Mouse (Mus musculus) B cell, adult 67 days (primary cell): ENCODE data around the gene Btnl2. TPM values are rescaled to one million over a fixed set of nuclear protein-coding genes. Genes with fewer than 3 reads are reported as not detected.

Experiments
- total RNA-seq, 2 experiments: library from RNA; stranded (reverse); gene quantifications; 4 replicates each; pipeline ENCODE4 v1.2.4; 2023

The Btnl2 gene
- total RNA-seq = 10 to 100 TPM in 1 of 2 experiments, 1 to 10 TPM in 1; 9.3 to 12.5 TPM

GRCm38 (mm10) chr17:34354539-34354938 lies at the start of gene Btnl2:
Gene Btnl2 (plus strand): TSS chr17:34354822.

DNA sequence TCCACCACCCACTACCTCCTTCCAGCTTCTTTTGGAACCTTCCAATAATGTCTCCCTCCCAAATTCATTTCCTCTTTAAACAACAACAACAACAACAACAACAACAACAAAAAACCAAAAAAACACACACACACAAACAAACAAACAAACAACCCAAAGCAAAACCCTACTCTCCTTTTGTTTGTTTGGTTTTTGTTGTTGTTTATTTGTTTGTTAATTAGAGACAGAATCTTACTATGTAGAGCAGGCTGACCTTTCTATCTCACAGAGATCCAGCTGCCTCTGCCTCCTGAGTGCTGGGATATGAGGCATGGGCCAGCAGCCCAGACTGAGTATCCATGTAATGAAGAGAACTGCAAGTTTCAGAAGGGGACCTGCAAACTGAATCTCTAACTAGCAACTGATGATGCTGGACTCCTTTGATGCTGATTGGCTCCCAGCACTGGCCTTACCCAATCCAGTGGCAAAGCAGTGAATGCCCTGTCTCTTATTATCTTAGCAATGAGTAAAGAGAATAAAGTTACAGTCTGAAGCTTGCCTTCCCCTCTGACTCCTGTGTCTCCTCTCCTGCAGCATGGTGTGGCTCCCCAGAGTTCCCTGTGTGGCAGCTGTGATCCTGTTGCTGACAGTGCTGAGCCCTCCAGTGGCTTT lies 49.1 kb upstream of the Btnl2 start, which contains the start of gene H2-Eb1:
TSS of gene H2-Eb1 (plus strand) at position 488 of the 651 bp plus-strand sequence.

GRCm38 (mm10) chr17:34325436-34325835 lies 29.2 kb upstream of the Btnl2 start, which contains the start of gene H2-Eb2:
Gene H2-Eb2 (plus strand): TSS chr17:34325665.

GRCm38 (mm10) chr17:34376847-34377246 lies 22.2 kb downstream of the Btnl2 start, which contains the start of gene Btnl1:
Gene Btnl1 (plus strand): TSS chr17:34377132.

DNA sequence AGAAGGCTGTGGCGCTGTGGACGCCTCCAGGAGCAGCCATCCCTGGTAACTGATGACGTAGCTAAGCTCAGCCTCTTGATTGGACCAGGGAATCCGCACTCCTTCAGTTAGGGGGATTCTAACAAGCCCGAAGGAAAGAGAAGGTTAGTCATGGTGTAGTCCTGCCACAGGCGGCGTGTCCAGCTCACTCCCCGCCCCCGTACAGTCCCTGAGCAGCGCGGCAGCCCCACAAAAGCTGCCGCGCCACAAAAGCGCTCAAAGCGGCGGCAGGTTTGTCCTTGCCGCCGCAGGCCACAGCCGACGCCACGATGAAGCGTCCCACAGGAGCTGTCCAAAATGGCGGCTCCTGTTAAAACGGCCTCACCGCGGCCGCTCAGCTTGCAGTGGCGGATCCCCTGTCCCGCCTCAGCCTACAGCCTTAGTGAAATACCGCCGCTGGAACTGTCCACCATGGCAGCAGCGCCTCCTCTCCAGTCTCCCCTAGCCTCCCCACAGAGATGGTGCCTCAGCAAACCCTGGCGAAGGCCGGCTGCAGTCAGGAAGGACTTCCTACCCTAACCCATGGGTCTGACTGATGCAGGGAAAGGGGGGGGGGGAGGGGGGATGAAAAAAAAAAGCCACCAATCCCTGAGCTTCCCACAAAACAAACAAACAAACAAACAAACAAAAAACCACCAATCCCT lies 44.2 kb downstream of the Btnl2 start, which contains the start of gene BC051142:
TSS of gene BC051142 (plus strand) at position 110 of the 683 bp plus-strand sequence.

Other genes starting within 250 kb of the Btnl2 start
- gene H2-DMa, start 235.3 kb upstream of the Btnl2 start, total RNA-seq = 100 to 1,000 TPM; 579 to 585 TPM
- gene Brd2, start 232.2 kb upstream of the Btnl2 start, total RNA-seq = 100 to 1,000 TPM; 526 to 537 TPM
- 1,000 to 10,000 TPM; 1,421 to 1,463 TPM for gene H2-DMb2, start 211.5 kb upstream of the Btnl2 start, total RNA-seq
- gene H2-DMb1, start 201.8 kb upstream of the Btnl2 start, total RNA-seq = 100 to 1,000 TPM; 605 to 615 TPM
- 100 to 1,000 TPM; 143 to 169 TPM for gene Tap1, start 167.3 kb upstream of the Btnl2 start, total RNA-seq
- 100 to 1,000 TPM in 1 of 2 experiments, 10 to 100 TPM in 1; 96.9 to 120 TPM for gene Psmb9, start 167.1 kb upstream of the Btnl2 start, total RNA-seq
- gene Psmb8, start 157.1 kb upstream of the Btnl2 start, total RNA-seq = 100 to 1,000 TPM; 240 to 265 TPM
- 100 to 1,000 TPM; 125 to 140 TPM for gene Tap2, start 151.3 kb upstream of the Btnl2 start, total RNA-seq
- 1,000 to 10,000 TPM; 1,014 to 1,076 TPM for gene H2-Ob, start 115.9 kb upstream of the Btnl2 start, total RNA-seq
- 1,000 to 10,000 TPM; 6,321 to 6,441 TPM for gene H2-Ab1, start 97.1 kb upstream of the Btnl2 start, total RNA-seq
- gene H2-Aa, start 67.0 kb upstream of the Btnl2 start, total RNA-seq = 1,000 to 10,000 TPM; 4,632 to 4,642 TPM
- gene H2-Eb1, start 49.0 kb upstream of the Btnl2 start, total RNA-seq = 1,000 to 10,000 TPM; 3,437 to 3,484 TPM
- 10 to 100 TPM; 33.6 to 48.0 TPM for gene H2-Eb2, start 29.2 kb upstream of the Btnl2 start, total RNA-seq
- gene Btnl1, start 22.3 kb downstream of the Btnl2 start, total RNA-seq = 1 to 10 TPM; 2.7 to 4.5 TPM
- gene BC051142, start 44.0 kb downstream of the Btnl2 start, total RNA-seq = 10 to 100 TPM; 14.3 to 15.6 TPM
- not detected for gene Btnl4, start 122.5 kb downstream of the Btnl2 start, total RNA-seq
- gene Btnl6, start 162.5 kb downstream of the Btnl2 start, total RNA-seq = not detected
- gene Notch4, start 209.4 kb downstream of the Btnl2 start, total RNA-seq = 1 to 10 TPM; 1.0 to 1.9 TPM
- gene Gpsm3, start 235.0 kb downstream of the Btnl2 start, total RNA-seq = 100 to 1,000 TPM; 132 to 134 TPM
- 10 to 100 TPM; 54.9 to 59.0 TPM for gene Pbx2, start 236.4 kb downstream of the Btnl2 start, total RNA-seq
- gene Ager, start 243.0 kb downstream of the Btnl2 start, total RNA-seq = 1 to 10 TPM; 5.3 to 5.8 TPM
- gene Rnf5, start 248.9 kb downstream of the Btnl2 start, total RNA-seq = 10 to 100 TPM; 41.4 to 42.3 TPM
- 10 to 100 TPM; 67.5 to 72.5 TPM for gene Agpat1, start 249.4 kb downstream of the Btnl2 start, total RNA-seq